Mouse (Mus musculus): ENCODE data around the gene Rsph3a.
"Not testable (repeated sequence)": the region's sequence is repeated elsewhere in the genome, so short reads cannot be mapped to it uniquely, and the experiment has no call there.

- TF ChIP-seq CTCF (conservative IDR thresholded peaks at IDR 0.05 in 1 of 2, IDR thresholded peaks at IDR 0.05 in 1 of 2; ENCODE audit: low read depth in 2 of 2, low read length in 2 of 2); EP300 (IDR thresholded peaks at IDR 0.05; ENCODE audit: low read length); JUND (conservative IDR thresholded peaks at IDR 0.05; ENCODE audit: low read depth, low read length); POLR2A (IDR thresholded peaks at IDR 0.05; ENCODE audit: low read depth, low read length); MYC (IDR thresholded peaks at IDR 0.05; ENCODE audit: low read depth, low read length); BHLHE40 (IDR thresholded peaks at IDR 0.05; ENCODE audit: low read depth, low read length); CHD2 (IDR thresholded peaks at IDR 0.05; ENCODE audit: low read length); GABPA (IDR thresholded peaks at IDR 0.05; ENCODE audit: insufficient replicate concordance, low read depth, low read length); SMC3 (IDR thresholded peaks at IDR 0.05; ENCODE audit: low read depth, low read length); TBP (conservative IDR thresholded peaks at IDR 0.05; ENCODE audit: low read depth, low read length); ZKSCAN1 (IDR thresholded peaks at IDR 0.05; ENCODE audit: borderline replicate concordance, low read depth, low read length); MAX (IDR thresholded peaks at IDR 0.05; ENCODE audit: low read length): not testable (repeated sequence)
These were observed 77.3 kb downstream of the Rsph3a start for GRCm38 (mm10) chr17:8022675-8023074.

All from CH12.LX (cell line).